Mouse (Mus musculus) forebrain, embryonic 12.5 days (tissue): ENCODE data around the gene Timm44. TPM values are rescaled to one million over a fixed set of nuclear protein-coding genes. Genes with fewer than 3 reads are reported as not detected.

ENCODE experiments used
- ATAC-seq: fragments of 200-750 bp; cut with Nextera tagmentation; 2 replicates; pipeline ENCODE4 v1.8.0; 2017; ENCODE audit warnings: moderate TSS enrichment; ENCODE audit not compliant: low FRiP score
- H3K27ac ChIP-seq: fragments of 300-500 bp; sonication (generic); 2 replicates; pipeline ENCODE4 v1.5.1; 2016; ENCODE audit warnings: mild to moderate bottlenecking
- H3K27me3 ChIP-seq: fragments of 300-500 bp; sonication (generic); 2 replicates; pipeline ENCODE4 v1.6.1; 2016; ENCODE audit warnings: mild to moderate bottlenecking
- H3K36me3 ChIP-seq: fragments of 300-500 bp; sonication (generic); replicated peaks from 2 replicates; pipeline ENCODE4 v1.6.1; 2016; ENCODE audit warnings: mild to moderate bottlenecking
- H3K4me1 ChIP-seq: fragments of 300-500 bp; sonication (generic); 2 replicates; pipeline ENCODE4 v1.6.1; 2016
- H3K4me2 ChIP-seq: fragments of 300-500 bp; sonication (generic); 2 replicates; pipeline ENCODE4 v1.6.1; 2016; ENCODE audit warnings: mild to moderate bottlenecking, moderate library complexity
- H3K4me3 ChIP-seq: fragments of 300-500 bp; sonication (generic); replicated peaks from 2 replicates; pipeline ENCODE4 v1.5.1; 2016; ENCODE audit warnings: mild to moderate bottlenecking
- H3K9ac ChIP-seq: fragments of 300-500 bp; sonication (generic); 2 replicates; pipeline ENCODE4 v1.6.1; 2016; ENCODE audit warnings: mild to moderate bottlenecking
- H3K9me3 ChIP-seq: fragments of 300-500 bp; sonication (generic); 2 replicates; pipeline ENCODE4 v1.6.1; 2016
- WGBS: fragments of 180-500 bp; shearing (Covaris S2); methylation state at CpG from one replicate; pipeline ENCODE4 v1.1.7; 2016; 5-methylcytosine and 5-hydroxymethylcytosine counted together
- polyA plus RNA-seq: library from polyadenylated mRNA; unstranded; fragments of >200 nt; fragmentation: Nextera tagmentation; extraction: Ambion mirVana; gene quantifications from 2 replicates; pipeline ENCODE4 v1.2.1, GENCODE M21; 2016

The Timm44 gene
- polyA plus RNA-seq, 1 experiment from 2014 or later: 55.6 TPM

DNA sequence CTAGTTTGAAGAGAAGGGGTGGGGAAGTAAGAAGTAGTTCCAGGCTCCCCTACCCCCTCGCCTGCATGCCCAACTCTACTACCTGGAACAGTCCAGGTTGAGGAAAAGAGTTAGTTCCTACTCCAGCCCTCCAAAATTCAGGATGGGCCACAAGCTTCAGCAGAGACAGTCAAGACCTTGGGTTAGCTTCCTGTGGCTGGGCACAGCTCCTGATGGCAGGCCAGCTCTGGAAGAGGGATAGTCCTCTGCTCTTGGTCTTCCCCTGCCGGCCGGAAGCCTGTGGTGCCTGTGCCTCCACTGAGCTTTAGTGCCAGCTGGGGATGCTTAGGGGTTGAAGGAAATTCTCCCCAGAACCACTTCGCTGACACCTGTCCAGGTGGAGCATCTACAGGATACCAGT lies 49.4 kb downstream of the Timm44 start:
- H3K36me3 ChIP-seq: no peaks in the 10 kb centered on the region
- peak overlapping the region; percentile 49 for H3K4me2 ChIP-seq
- 33% methylated on average over 4 of the region's 4 CpGs for WGBS
- peaks cover 6% of the 10 kb centered on the region; the same call in 1 of the 2 replicates for H3K4me1 ChIP-seq
- 0 out of 2 replicates have a peak overlapping the region, but pooled peaks have one; percentile 20 for H3K4me3 ChIP-seq
- peaks cover 35% of the 10 kb centered on the region for H3K27me3 ChIP-seq
- H3K9me3 ChIP-seq: no peaks in the 10 kb centered on the region
- ATAC-seq: no peak
- no peak overlapping the region for H3K27ac ChIP-seq
- no peak overlapping the region for H3K9ac ChIP-seq

DNA sequence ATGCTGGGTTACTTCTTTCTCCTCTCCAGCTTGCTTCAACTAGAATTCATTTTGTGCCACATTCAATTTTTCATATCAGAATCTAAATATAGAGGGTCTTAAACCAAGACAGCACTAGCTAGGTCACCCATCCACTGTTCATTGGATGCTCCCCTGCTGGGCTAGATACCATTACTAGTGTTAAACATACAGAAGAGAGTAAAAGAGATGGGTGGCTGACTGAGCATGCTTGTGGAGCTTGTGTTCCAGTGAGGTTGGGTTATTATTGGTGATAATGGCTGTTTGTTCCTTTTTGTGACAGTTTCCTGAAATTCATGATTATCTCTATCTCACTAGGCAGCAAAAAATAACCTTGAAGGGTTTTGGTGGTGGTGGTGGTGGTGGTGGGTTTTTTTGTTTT lies 53.7 kb downstream of the Timm44 start:
- H3K4me3 ChIP-seq: no peak overlapping the region
- H3K27me3 ChIP-seq: peaks cover 14% of the 10 kb centered on the region
- peaks cover 11% of the 10 kb centered on the region for H3K4me1 ChIP-seq
- no peak overlapping the region for H3K4me2 ChIP-seq
- no peak for ATAC-seq
- no peaks in the 10 kb centered on the region for H3K9me3 ChIP-seq
- H3K9ac ChIP-seq: no peak overlapping the region
- no peak overlapping the region for H3K27ac ChIP-seq
- no peaks in the 10 kb centered on the region for H3K36me3 ChIP-seq

DNA sequence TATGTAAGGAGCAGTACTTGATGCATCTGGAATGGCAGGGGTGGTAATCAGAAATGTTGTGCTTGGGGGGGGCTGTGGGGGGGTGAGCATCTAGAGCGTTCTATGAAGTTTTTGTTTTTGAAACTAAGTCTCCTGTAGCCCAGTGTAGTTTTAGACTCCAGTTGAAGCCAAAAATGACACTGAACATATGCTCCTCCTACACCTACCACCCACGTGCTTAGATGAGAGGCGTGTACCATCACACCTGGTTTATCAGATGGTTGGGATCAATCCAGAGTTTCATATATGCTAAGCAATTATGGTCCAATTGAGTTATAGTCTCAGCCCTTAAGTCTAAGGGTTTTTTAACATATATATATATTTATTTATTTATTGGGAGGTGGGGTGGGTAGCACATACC lies 56.1 kb downstream of the Timm44 start:
- Histone ChIP-seq H3K4me2 (no peak overlapping the region), H3K9ac (no peak overlapping the region), H3K4me1 (peaks cover 22% of the 10 kb centered on the region), H3K4me3 (no peak overlapping the region), H3K36me3 (no peaks in the 10 kb centered on the region), H3K9me3 (no peaks in the 10 kb centered on the region), H3K27ac (no peak overlapping the region), H3K27me3 (peaks cover 5% of the 10 kb centered on the region; the same call in 1 of the 2 replicates)
- WGBS: 87% methylated on average over 3 of the region's 3 CpGs
- no peak for ATAC-seq

DNA sequence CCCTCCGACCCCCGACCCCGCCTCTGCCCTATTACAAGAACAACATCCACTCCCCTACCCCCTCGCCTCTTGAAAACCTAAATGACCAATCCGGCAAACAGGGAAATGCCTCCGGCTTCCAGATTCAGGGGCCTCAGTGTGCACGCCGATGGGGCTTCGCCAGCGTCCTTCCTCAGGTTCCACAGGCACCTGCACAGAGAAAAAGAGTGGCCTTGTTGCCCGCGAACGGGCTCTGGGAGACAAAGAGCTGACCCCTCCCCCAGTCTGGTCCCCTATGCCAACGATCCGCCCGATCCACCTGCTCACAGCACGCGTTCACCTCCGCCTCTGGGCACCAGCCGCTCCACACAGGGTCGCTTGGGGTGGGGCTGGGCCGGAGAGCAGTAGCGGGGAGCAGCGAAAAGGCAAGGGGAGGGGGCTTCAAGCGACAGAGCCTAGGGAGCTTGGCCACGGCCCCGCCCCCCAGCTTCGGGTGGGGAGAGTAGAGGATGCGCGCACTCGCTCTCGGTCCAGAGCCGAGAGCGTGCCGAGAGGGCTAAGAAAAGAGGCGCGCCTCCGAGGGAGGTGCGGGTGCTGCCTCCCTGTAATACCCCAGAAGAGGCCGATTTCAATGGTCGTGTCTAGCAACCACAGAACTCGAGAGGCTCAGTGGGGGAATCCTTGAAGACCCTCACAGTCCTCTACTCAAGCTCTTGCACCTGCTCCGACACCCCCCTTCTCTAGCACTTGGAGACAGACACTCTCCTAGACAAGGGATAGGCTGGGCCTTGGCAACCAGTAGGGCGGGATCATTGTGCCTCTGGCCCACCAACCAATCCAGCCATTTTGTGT lies 58.7 kb downstream of the Timm44 start, which contains the start of gene Prr36:
TSS of gene Prr36 (minus strand) at position 669 of the 831 bp plus-strand sequence.
- Histone ChIP-seq H3K36me3 (no peaks in the 10 kb centered on the region), H3K4me3 (peak within 1 kb of the TSS; percentile 57), H3K4me1 (peaks cover 43% of the 10 kb centered on the region), H3K27me3 (peaks cover 8% of the 10 kb centered on the region; the same call in 1 of the 2 replicates), H3K4me2 (peak within 1 kb of the TSS; percentile 84), H3K27ac (peak within 1 kb of the TSS; percentile 88), H3K9me3 (no peaks in the 10 kb centered on the region), H3K9ac (peak within 1 kb of the TSS; percentile 79)
- WGBS: under 1% methylated on average over 44 of the region's 44 CpGs
- peak; percentile 92 for ATAC-seq

DNA sequence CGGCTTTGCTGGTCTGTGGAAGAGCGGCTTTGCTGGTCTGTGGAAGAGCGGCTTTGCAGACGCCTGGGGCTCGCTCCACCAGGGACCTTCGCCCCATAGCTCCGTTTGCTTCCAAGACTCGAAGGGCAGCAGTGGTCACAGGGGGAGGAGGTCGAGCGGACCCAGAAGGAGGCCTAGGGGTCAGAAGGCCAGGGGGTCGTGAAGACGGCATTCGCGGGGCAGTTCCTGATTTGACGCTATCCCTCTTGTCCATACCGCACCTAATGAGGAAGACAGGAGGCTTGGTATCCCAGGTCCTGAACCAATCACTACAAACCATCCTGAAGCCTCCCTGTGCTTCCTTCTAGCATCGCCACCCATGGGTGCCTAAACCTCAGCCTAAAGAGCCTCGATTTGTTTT lies 59.4 kb downstream of the Timm44 start:
- Histone ChIP-seq H3K4me1 (peaks cover 43% of the 10 kb centered on the region), H3K27ac (peak overlapping the region; percentile 88), H3K4me3 (peak overlapping the region; percentile 57), H3K4me2 (peak overlapping the region; percentile 84), H3K9me3 (no peaks in the 10 kb centered on the region), H3K9ac (peak overlapping the region; percentile 79), H3K36me3 (no peaks in the 10 kb centered on the region; the same call in 1 of the 2 replicates), H3K27me3 (peaks cover 8% of the 10 kb centered on the region; the same call in 1 of the 2 replicates)
- 5% methylated on average over 18 of the region's 18 CpGs for WGBS
- ATAC-seq: 0 out of 2 replicates have a peak, but pooled peaks have one; percentile 0

DNA sequence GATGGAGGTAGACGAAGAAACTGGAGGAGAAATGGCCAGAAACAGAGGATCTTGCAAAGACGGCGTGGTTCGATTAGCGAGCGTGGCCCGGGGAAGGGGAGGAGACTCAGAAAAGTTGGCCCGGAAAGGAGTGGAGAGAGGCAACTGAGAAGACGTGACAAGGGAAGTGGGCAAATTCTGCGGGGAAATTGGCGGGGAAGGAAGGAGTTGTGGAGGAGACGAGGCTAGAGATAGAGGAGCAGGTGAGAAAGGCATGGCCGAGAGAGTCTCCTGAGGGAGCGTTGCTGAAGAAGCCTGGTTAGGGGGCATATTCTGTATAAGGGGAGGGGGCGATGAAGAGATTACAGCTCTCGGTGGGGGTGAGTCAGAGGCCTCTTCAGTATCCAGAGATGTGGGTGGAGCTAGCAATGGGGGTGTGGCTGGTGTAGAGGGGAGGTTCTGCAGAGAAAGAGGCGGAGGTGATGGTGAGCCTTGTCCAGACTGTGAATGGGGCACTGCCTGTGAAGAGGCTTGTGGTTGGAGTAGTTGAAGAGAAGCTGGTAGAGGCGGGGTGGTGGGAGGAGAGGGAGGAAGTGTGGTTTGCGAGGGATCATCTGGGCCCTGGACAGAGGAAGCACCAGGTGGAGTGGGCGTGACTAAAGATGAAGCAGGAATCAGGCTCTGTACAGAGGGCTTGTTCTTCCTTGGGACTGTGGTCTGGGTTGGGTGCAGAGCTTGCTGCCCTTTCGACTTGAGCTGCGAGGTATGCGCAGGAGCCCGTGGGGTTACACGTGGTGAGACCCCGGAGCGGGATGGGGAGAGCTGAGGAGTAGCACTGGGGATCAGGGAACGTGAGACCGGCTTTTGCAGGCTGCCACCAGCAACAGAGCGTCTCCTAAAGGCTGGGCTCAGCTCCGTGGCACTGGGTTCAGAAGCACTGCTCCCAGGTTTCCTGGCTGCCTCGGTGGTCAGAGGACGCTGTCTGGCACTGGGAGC lies 61.4 kb downstream of the Timm44 start:
- Histone ChIP-seq H3K4me3 (peak overlapping the region; percentile 43), H3K4me1 (peaks cover 43% of the 10 kb centered on the region), H3K9me3 (no peaks in the 10 kb centered on the region), H3K27me3 (peaks cover 5% of the 10 kb centered on the region; the same call in 1 of the 2 replicates), H3K9ac (peak overlapping the region; percentile 60; the same call in 1 of the 2 replicates), H3K27ac (0 out of 2 replicates have a peak overlapping the region, but pooled peaks have one; percentile 53), H3K36me3 (peaks cover 20% of the 10 kb centered on the region), H3K4me2 (peak overlapping the region; percentile 84)
- ATAC-seq: peak; percentile 10; the same call in 1 of the 2 replicates
- 12% methylated on average over 33 of the region's 33 CpGs for WGBS

DNA sequence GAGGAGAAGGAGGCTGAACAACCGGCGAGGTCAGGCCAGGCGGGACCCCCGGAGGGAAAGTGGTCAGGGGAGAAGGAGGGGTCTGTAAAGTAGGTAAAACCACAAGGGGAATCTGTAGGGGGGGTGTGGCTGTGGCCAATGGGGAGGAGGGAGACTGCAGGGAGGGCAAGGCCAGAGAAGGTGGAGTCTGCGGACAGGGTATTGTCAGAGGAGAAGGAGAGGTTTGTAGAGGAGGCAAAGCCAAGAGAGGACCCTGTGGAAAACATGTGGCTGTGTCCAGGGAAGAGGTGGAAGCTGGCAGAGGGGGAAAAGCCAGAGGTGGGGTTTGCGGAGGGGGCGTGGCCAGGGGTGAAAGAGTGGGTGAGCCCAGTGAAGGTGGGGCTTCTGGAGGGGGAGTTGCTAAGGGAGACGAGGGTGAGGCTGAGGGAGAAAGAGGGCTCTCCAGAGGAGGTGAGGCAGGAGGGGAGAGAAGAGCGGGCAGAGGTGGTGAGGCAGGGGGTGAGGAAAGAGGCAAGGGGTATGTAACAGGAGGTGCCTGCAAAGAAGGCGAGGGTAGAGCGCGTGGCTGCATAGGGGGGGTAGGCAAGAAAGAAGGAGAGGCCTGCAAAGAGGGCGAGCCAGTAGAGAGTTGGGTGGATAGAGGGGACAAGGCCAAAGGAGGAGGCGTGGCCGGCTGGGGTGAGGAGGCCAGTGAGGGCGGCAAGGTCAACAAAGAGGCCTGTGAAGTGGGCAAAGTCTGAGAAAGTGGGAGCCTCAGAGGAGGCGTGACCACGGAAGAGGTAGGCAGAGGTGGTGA lies 62.3 kb downstream of the Timm44 start:
- Histone ChIP-seq H3K9ac (peak overlapping the region; percentile 60), H3K36me3 (peaks cover 27% of the 10 kb centered on the region), H3K4me3 (peak overlapping the region; percentile 43), H3K9me3 (no peaks in the 10 kb centered on the region), H3K27ac (peak overlapping the region; percentile 53; the same call in 1 of the 2 replicates), H3K4me1 (peaks cover 43% of the 10 kb centered on the region), H3K4me2 (peak overlapping the region; percentile 84), H3K27me3 (peaks cover 5% of the 10 kb centered on the region; the same call in 1 of the 2 replicates)
- peak; percentile 13 for ATAC-seq
- WGBS: 4% methylated on average over 18 of the region's 18 CpGs

DNA sequence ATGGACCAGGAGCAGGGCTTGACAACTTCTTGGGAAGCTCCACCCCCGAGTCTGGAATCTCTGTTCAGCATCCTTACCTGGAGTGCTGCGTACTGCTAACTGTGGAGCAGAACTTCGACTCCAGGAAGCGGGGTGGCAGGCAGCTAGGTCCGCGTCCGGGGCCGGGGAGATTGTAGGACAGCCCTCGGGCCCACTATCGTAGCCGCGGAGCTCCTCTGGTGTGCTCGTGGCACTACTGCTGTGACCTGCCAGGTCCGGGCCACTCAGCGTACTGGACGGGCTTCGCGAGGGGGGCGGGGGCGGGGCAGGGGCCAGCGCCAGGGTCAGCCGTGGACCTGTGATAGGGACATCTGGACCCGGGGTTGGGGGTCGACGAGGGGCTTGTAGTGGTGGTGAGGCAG lies 62.9 kb downstream of the Timm44 start:
- Histone ChIP-seq H3K4me3 (peak overlapping the region; percentile 43), H3K4me1 (peaks cover 43% of the 10 kb centered on the region), H3K4me2 (peak overlapping the region; percentile 84), H3K9me3 (no peaks in the 10 kb centered on the region), H3K9ac (peak overlapping the region; percentile 60), H3K36me3 (peaks cover 32% of the 10 kb centered on the region), H3K27ac (0 out of 2 replicates have a peak overlapping the region, but pooled peaks have one; percentile 20), H3K27me3 (peaks cover 6% of the 10 kb centered on the region; the same call in 1 of the 2 replicates)
- peak; percentile 4; the same call in 1 of the 2 replicates for ATAC-seq
- 2% methylated on average over 25 of the region's 25 CpGs for WGBS

DNA sequence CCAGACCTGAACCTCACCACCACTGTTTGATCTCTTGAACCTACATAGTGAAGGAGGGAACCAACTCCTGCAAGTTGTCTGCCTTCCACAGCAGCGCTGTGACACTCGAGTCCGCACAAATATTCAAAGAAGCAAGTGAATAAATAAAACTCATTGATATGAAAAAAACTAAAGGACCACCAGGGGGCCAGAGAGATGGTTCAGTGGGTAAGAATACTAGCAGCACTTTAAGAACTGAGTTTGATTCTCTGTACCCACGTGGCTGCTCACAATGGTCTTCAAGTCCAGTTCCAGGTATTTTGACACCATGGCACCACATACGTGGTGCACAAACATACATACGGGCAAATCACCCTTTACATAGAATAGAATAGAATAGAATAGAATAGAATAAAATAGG lies 64.6 kb downstream of the Timm44 start:
- no peak overlapping the region for H3K4me2 ChIP-seq
- WGBS: 73% methylated on average over 6 of the region's 6 CpGs
- H3K9me3 ChIP-seq: no peaks in the 10 kb centered on the region
- H3K9ac ChIP-seq: no peak overlapping the region
- no peak for ATAC-seq
- H3K4me3 ChIP-seq: no peak overlapping the region
- peaks cover 22% of the 10 kb centered on the region for H3K27me3 ChIP-seq
- H3K36me3 ChIP-seq: peaks cover 43% of the 10 kb centered on the region
- no peak overlapping the region for H3K27ac ChIP-seq
- H3K4me1 ChIP-seq: peaks cover 47% of the 10 kb centered on the region
